Comparison of ENCODE assay signal across 1 mouse cellular context in genomic region chr9:107899855-107900254, GRCm38 (mm10).
TF ChIP-seq lines count a peak whose summit lies in the region.

No protein-coding gene starts in this region.

TF ChIP-seq in CH12.LX, 34 proteins besides CTCF, POLR2A, EP300 and RAD21:
- peak; percentile 18; the same call in 1 of the 2 replicates for TF ChIP-seq ELF1 (IDR thresholded peaks at IDR 0.05; ENCODE audit: low read depth, low read length)
- 0 out of 2 replicates have a peak, but pooled peaks have one; percentile 43 for TF ChIP-seq MEF2A (IDR thresholded peaks at IDR 0.05; ENCODE audit: borderline replicate concordance, low read depth, low read length)
- TF ChIP-seq SIN3A (IDR thresholded peaks at IDR 0.05; ENCODE audit: low read length), result no peak
- 0 out of 2 replicates have a peak, but pooled peaks have one; percentile 46 for TF ChIP-seq MAZ (IDR thresholded peaks at IDR 0.05; ENCODE audit: low read depth, low read length)
- TF ChIP-seq NRF1 (IDR thresholded peaks at IDR 0.05; ENCODE audit: low read depth, low read length), result peak; percentile 74
- TF ChIP-seq ZC3H11A (IDR thresholded peaks at IDR 0.05; ENCODE audit: low read depth, low read length), result no peak
- TF ChIP-seq HCFC1 (IDR thresholded peaks at IDR 0.05; ENCODE audit: low read depth, low read length), result no peak
- TF ChIP-seq UBTF (IDR thresholded peaks at IDR 0.05; ENCODE audit: low read depth, low read length), result no peak
- TF ChIP-seq RCOR1 (conservative IDR thresholded peaks at IDR 0.05; ENCODE audit: low read depth, low read length), result no peak
- TF ChIP-seq ZMIZ1 (IDR thresholded peaks at IDR 0.05; ENCODE audit: low read depth, low read length), result peak; percentile 38; the same call in 1 of the 2 replicates
- no peak for TF ChIP-seq MAFK (IDR thresholded peaks at IDR 0.05; ENCODE audit: insufficient replicate concordance, low read length)
- no peak for TF ChIP-seq POLR2AphosphoS2 (IDR thresholded peaks at IDR 0.05; ENCODE audit: low read depth, low read length)
- TF ChIP-seq GABPA (IDR thresholded peaks at IDR 0.05; ENCODE audit: insufficient replicate concordance, low read depth, low read length), result no peak
- no peak; the same call in 1 of the 2 replicates for TF ChIP-seq IRF4 (IDR thresholded peaks at IDR 0.05; ENCODE audit: low read depth, low read length)
- peak; percentile 75 for TF ChIP-seq BHLHE40 (IDR thresholded peaks at IDR 0.05; ENCODE audit: low read depth, low read length)
- TF ChIP-seq USF1 (IDR thresholded peaks at IDR 0.05; ENCODE audit: low read depth, low read length), result no peak
- TF ChIP-seq JUN (IDR thresholded peaks at IDR 0.05; ENCODE audit: insufficient read depth, low read depth, low read length), result no peak
- no peak for TF ChIP-seq E2F4 (IDR thresholded peaks at IDR 0.05; ENCODE audit: insufficient replicate concordance, low read depth, low read length)
- 0 out of 2 replicates have a peak, but pooled peaks have one; percentile 12 for TF ChIP-seq TCF12 (IDR thresholded peaks at IDR 0.05; ENCODE audit: low read depth, low read length)
- TF ChIP-seq CHD2 (IDR thresholded peaks at IDR 0.05; ENCODE audit: low read length), result no peak
- TF ChIP-seq KAT2A (IDR thresholded peaks at IDR 0.05; ENCODE audit: insufficient replicate concordance, low read length), result no peak
- TF ChIP-seq NELFE (IDR thresholded peaks at IDR 0.05; ENCODE audit: low read depth, low read length), result no peak
- no peak for TF ChIP-seq PAX5 (IDR thresholded peaks at IDR 0.05; ENCODE audit: low read length)
- no peak for TF ChIP-seq JUND (conservative IDR thresholded peaks at IDR 0.05; ENCODE audit: low read depth, low read length)
- peak; percentile 19; the same call in 1 of the 2 replicates for TF ChIP-seq MYC (IDR thresholded peaks at IDR 0.05; ENCODE audit: low read depth, low read length)
- TF ChIP-seq MXI1 (IDR thresholded peaks at IDR 0.05; ENCODE audit: low read depth, low read length), result no peak
- TF ChIP-seq CHD1 (IDR thresholded peaks at IDR 0.05; ENCODE audit: low read depth, low read length), result no peak
- no peak for TF ChIP-seq ZNF384 (IDR thresholded peaks at IDR 0.05; ENCODE audit: low read depth, low read length)
- TF ChIP-seq MAX (IDR thresholded peaks at IDR 0.05; ENCODE audit: low read length), result peak; percentile 31; the same call in 1 of the 2 replicates
- TF ChIP-seq ZKSCAN1 (IDR thresholded peaks at IDR 0.05; ENCODE audit: borderline replicate concordance, low read depth, low read length), result no peak
- no peak for TF ChIP-seq USF2 (conservative IDR thresholded peaks at IDR 0.05; ENCODE audit: low read depth, low read length)
- no peak for TF ChIP-seq TBP (conservative IDR thresholded peaks at IDR 0.05; ENCODE audit: low read depth, low read length)
- no peak for TF ChIP-seq SMC3 (IDR thresholded peaks at IDR 0.05; ENCODE audit: low read depth, low read length)
- peak; percentile 65 for TF ChIP-seq ETS1 (conservative IDR thresholded peaks at IDR 0.05; ENCODE audit: low read depth, low read length)
